Mouse (Mus musculus) kidney, adult 2 months (tissue): ENCODE data around the gene Zfp235.

Source experiments
- CTCF ChIP-seq: fragments of 200-500 bp; conservative IDR thresholded peaks from 2 replicates; pipeline ENCODE4 v1.5.1; 2011; ENCODE audit warnings: low read depth, mild to moderate bottlenecking, control low read depth, low read length, moderate library complexity, mixed read lengths; ENCODE audit not compliant: insufficient read depth, insufficient read length
- POLR2A ChIP-seq: fragments of 200-500 bp; IDR thresholded peaks from one replicate; pipeline ENCODE4 v1.6.1; 2011; ENCODE audit warnings: low read depth, low read length, control low read depth

- no peak for TF ChIP-seq POLR2A
- TF ChIP-seq CTCF = no peak
These were observed 17.3 kb upstream of the Zfp235 start for GRCm38 (mm10) chr7:24116655-24117054.
